Mouse (Mus musculus) bone marrow, adult 2 months (tissue): ENCODE measurements at regions not wholly inside any gene's neighbourhood (a gene's known extent, or its start where the extent isn't known, plus 50 kb on each side); places are given as distances from the start of the nearest gene placed in this dataset.

Experiments used
- CTCF ChIP-seq: fragments of 200-500 bp; IDR thresholded peaks from 2 replicates; pipeline ENCODE4 v1.5.1; 2011; ENCODE audit warnings: low read length, control low read depth; ENCODE audit not compliant: control insufficient read depth, insufficient read depth
- POLR2A ChIP-seq: fragments of 200-500 bp; IDR thresholded peaks from 2 replicates; pipeline ENCODE4 v1.6.1; 2011; ENCODE audit warnings: low read depth, mild to moderate bottlenecking, control low read depth, low read length, borderline replicate concordance; ENCODE audit not compliant: control insufficient read depth

DNA sequence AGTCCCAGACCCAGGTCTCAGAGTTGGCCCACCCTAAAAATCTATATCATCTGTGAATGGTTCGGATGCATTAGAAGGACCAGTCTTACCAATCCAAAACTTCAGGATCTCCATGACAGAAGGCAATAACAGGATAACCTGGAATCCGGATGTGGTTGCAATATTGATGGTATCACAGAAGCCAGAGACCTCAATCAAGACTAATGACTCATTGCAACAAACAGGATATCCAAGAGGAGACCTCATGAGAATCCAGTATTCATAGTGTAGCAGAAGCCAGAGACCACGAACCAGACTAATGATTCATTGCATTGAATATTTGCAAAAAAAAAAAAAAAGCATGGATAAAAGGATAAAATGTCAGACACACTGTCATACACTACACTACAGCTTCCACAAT is 212.7 kb upstream of the Atp10a start:
- TF ChIP-seq CTCF, result no peak
- no peak for TF ChIP-seq POLR2A
